Mouse (Mus musculus) neural tube, embryonic 14.5 days (tissue): ENCODE measurements at regions not wholly inside any gene's neighbourhood (a gene's known extent, or its start where the extent isn't known, plus 50 kb on each side); places are given as distances from the start of the nearest gene placed in this dataset.
A peak's percentile ranks its signal among the peaks of the same experiment; 100 is the strongest.

Experiments used
- ATAC-seq: fragments of 200-750 bp; cut with Nextera tagmentation; 2 replicates; pipeline ENCODE4 v1.8.0; 2017; ENCODE audit warnings: low read depth, mild to moderate bottlenecking, moderate TSS enrichment, moderate library complexity
- H3K27ac ChIP-seq: fragments of 300-500 bp; sonication (generic); 2 replicates; pipeline ENCODE4 v1.5.1; 2014; ENCODE audit warnings: low read depth, mild to moderate bottlenecking, control low read depth, low read length, moderate library complexity, mixed read lengths
- H3K27me3 ChIP-seq: fragments of 300-500 bp; sonication (generic); 2 replicates; pipeline ENCODE4 v1.6.1; 2014; ENCODE audit warnings: low read length; ENCODE audit not compliant: control insufficient read depth, insufficient read depth
- H3K36me3 ChIP-seq: fragments of 300-500 bp; sonication (generic); 2 replicates; pipeline ENCODE4 v1.6.1; 2014; ENCODE audit warnings: low read length, mixed read lengths; ENCODE audit not compliant: control insufficient read depth, insufficient read depth
- H3K4me1 ChIP-seq: fragments of 300-500 bp; sonication (generic); 2 replicates; pipeline ENCODE4 v1.6.1; 2014; ENCODE audit warnings: low read length; ENCODE audit not compliant: control insufficient read depth, insufficient read depth
- H3K4me2 ChIP-seq: fragments of 300-500 bp; sonication (generic); 2 replicates; pipeline ENCODE4 v1.6.1; 2014; ENCODE audit warnings: mild to moderate bottlenecking, low read depth, low read length, control low read depth
- H3K4me3 ChIP-seq: fragments of 300-500 bp; sonication (generic); 2 replicates; pipeline ENCODE4 v1.5.1; 2014; ENCODE audit warnings: low read depth, low read length, control low read depth, mixed read lengths
- H3K9ac ChIP-seq: fragments of 300-500 bp; sonication (generic); replicated peaks from 2 replicates; pipeline ENCODE4 v1.6.1; 2014; ENCODE audit warnings: low read depth, mild to moderate bottlenecking, control low read depth, low read length, mixed read lengths
- H3K9me3 ChIP-seq: fragments of 300-500 bp; sonication (generic); 2 replicates; pipeline ENCODE4 v1.6.1; 2016; ENCODE audit warnings: low read length; ENCODE audit not compliant: control insufficient read depth
- WGBS: fragments of 180-500 bp; shearing (Covaris S2); extraction: QIAGEN DNeasy Blood & Tissue Kit; methylation state at CpG from one replicate; pipeline ENCODE4 v1.1.7; 2014; 5-methylcytosine and 5-hydroxymethylcytosine counted together

DNA sequence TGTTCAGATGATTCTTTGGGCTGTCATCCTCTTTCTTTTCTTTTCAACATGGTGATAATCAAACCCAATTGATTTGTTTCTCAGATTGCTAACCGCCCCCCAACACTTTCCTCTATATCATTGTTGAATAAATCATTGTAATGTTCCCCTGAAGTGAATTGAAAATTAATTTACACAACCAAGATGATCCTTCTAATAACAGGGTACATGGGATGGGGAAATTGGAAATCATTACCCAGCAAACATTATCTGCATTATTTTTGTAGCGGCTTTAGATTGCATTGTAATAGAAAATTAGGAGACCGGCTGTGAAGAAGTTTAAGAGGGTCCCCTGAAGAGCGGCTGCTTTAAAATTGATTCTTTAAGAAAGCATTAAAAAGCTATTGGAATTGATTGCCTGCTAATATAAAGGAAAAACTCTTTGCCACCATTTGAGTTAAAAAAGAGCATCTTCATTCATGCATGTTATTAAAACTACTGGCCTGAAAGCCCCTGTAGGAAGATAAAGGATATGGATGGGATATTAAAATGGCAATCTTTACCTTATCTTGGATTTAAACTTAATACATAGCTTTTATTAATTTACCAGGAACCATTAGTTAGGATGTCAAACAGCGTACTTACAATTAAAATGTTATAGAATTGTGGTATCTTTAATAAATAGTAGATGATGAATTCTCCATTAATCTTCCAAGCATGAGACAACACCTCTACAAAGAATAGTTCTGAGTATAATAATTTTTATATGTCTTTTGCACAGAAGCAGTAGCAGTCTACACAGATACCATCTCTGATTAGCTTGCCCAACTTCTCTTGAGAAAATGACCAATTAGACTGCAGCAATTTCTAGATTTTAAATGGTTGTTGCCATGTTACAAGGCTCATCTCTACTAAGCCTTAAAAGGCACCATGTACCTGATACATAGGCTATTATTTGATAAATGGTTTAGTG, 127.0 kb upstream of the Hs3st5 start:
- ATAC-seq: peak; percentile 76
- Histone ChIP-seq H3K4me3 (no peak overlapping the region), H3K9ac (no peak overlapping the region), H3K4me1 (no peaks in the 10 kb centered on the region), H3K9me3 (no peaks in the 10 kb centered on the region), H3K36me3 (no peaks in the 10 kb centered on the region), H3K4me2 (no peak overlapping the region), H3K27ac (no peak overlapping the region), H3K27me3 (no peaks in the 10 kb centered on the region)
- WGBS: 50% methylated on average over 5 of the region's 5 CpGs

DNA sequence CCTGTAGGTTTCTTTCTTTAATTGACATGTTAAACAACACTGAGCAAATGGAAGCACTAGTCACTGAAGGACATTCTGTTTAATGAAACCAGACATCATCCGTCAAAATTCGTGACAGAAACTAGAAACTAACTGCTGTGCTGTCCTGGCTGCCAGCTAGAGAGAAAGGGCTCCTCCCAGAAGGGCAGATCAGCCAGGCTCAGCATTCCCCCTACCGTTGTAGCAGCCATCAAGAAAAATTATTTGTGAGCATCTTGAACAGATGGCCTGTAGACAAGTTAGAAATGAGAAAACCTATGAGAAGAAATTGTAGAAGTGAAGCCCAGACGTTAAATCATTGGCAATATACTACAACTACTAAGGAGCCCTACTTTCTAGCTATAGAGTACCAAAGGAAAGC, 123.3 kb upstream of the Hs3st5 start:
- H3K4me1 ChIP-seq: no peaks in the 10 kb centered on the region
- no peaks in the 10 kb centered on the region for H3K27me3 ChIP-seq
- WGBS: 72% methylated on average over 4 of the region's 4 CpGs
- H3K4me3 ChIP-seq: no peak overlapping the region
- no peak overlapping the region for H3K4me2 ChIP-seq
- ATAC-seq: no peak
- H3K9me3 ChIP-seq: no peaks in the 10 kb centered on the region
- no peak overlapping the region for H3K27ac ChIP-seq
- H3K9ac ChIP-seq: no peak overlapping the region
- H3K36me3 ChIP-seq: no peaks in the 10 kb centered on the region

DNA sequence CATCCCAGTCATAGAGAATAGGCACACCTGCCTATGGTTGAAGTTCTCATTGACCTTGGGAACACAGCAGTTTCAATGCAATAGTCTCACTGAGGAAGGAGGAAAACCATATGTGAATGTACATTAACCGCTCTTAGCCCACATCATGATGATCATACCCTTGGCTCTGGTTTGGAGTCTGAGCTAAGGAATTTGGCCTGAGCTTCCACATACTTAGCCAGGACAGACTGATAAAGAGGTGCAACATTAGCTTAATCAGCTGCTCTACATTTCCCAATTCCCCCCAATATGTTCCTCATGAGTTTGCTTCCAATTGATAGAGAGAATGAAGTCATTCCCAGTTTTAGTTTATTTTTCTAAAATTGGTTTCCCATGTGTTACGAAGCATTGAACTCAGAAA, 116.6 kb upstream of the Hs3st5 start:
- no peaks in the 10 kb centered on the region for H3K27me3 ChIP-seq
- no peak overlapping the region for H3K4me3 ChIP-seq
- no peak overlapping the region for H3K9ac ChIP-seq
- no peaks in the 10 kb centered on the region for H3K36me3 ChIP-seq
- H3K9me3 ChIP-seq: no peaks in the 10 kb centered on the region
- no peak overlapping the region for H3K4me2 ChIP-seq
- H3K4me1 ChIP-seq: no peaks in the 10 kb centered on the region
- 92% methylated on average over 2 of the region's 2 CpGs for WGBS
- no peak for ATAC-seq
- H3K27ac ChIP-seq: no peak overlapping the region

DNA sequence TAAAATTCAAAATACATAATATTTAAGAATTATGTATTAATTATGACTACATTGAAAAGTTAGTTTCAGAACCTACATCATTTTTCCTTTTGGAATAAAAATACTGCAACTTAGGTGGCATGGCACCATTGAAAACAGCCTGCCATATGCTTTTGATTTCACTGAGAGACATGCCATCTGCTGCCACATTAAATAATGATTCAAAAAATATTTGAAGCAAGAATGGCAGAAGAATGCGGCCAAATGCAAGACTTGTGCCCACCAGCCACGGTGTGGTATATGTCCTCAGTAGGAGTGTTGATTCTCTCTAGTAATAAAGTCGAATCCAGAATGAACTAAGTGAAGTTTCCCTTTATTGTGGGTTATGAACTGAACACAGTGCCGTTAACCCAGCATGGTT, 113.0 kb upstream of the Hs3st5 start:
- no peaks in the 10 kb centered on the region for H3K4me1 ChIP-seq
- H3K4me3 ChIP-seq: no peak overlapping the region
- no peaks in the 10 kb centered on the region for H3K27me3 ChIP-seq
- no peaks in the 10 kb centered on the region for H3K9me3 ChIP-seq
- no peak overlapping the region for H3K4me2 ChIP-seq
- H3K36me3 ChIP-seq: no peaks in the 10 kb centered on the region
- no peak overlapping the region for H3K9ac ChIP-seq
- 84% methylated on average over 4 of the region's 4 CpGs for WGBS
- ATAC-seq: no peak
- H3K27ac ChIP-seq: no peak overlapping the region

DNA sequence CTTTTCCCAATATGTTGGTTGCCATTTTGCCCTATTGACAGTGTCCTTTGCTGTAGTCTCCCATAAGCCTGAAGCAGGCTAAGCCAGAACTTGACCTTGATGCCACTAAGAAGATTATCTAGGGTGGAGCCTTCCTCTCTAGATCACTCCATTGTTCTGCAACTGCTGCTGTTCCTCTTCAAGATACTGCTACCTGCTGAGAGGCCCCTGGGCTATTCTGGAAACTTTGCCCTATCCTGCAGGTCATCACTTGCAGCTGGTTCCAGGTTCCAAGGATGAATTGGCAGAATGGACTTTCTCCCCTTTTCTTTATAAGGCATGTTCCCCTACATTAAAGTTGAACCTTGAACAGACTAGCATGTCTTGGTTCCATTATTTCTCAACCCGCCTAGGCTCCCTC, 110.0 kb upstream of the Hs3st5 start:
- H3K36me3 ChIP-seq: no peaks in the 10 kb centered on the region
- H3K27me3 ChIP-seq: no peaks in the 10 kb centered on the region
- no peak overlapping the region for H3K9ac ChIP-seq
- WGBS: 100% methylated on average over 1 of the region's 1 CpGs
- no peak for ATAC-seq
- H3K4me2 ChIP-seq: no peak overlapping the region
- no peaks in the 10 kb centered on the region for H3K9me3 ChIP-seq
- no peak overlapping the region for H3K27ac ChIP-seq
- no peak overlapping the region for H3K4me3 ChIP-seq
- no peaks in the 10 kb centered on the region for H3K4me1 ChIP-seq

DNA sequence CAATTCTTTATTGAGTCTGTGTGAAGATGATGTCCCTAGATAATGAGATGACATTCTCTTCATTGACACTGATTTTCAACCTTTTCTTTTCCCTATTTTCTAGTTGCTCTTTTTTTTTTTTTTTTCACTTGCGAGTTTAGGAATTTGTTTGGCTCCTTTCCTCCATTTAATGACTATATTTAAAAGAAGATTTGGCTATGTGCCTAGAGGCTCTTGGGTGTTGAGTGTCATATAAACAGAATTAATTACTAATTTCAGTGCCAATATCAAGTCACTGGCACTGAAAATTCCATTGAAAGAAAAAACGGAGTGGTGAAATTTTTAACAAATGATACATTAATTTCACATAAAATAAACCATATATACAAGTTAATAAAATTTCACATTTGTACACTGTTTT, 98.6 kb upstream of the Hs3st5 start:
- Histone ChIP-seq H3K36me3 (no peaks in the 10 kb centered on the region), H3K4me1 (no peaks in the 10 kb centered on the region), H3K27me3 (no peaks in the 10 kb centered on the region), H3K9ac (no peak overlapping the region), H3K4me2 (no peak overlapping the region), H3K4me3 (no peak overlapping the region), H3K27ac (no peak overlapping the region), H3K9me3 (no peaks in the 10 kb centered on the region)
- 74% methylated on average over 2 of the region's 2 CpGs for WGBS
- no peak for ATAC-seq

DNA sequence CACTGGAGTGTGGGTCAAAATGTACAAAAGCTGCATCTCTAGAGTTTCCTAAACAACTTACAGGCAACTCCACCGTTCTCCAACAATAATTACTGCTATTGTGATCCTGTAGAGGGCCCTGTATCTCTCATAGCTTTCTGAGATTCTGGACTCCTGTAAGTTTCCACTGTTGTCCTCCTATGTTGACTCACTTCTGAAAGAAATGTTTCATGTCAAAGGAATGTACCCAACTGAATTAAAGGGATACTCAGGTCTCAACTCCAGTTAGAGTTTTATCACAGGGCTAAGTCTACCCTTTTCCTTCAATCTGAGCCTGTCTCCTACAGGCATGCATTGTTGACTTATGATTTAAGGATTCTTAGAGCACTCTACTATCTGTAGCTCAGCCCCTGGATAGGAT, 75.3 kb upstream of the Hs3st5 start:
- Histone ChIP-seq H3K4me2 (no peak overlapping the region), H3K9me3 (no peaks in the 10 kb centered on the region), H3K4me3 (no peak overlapping the region), H3K27ac (no peak overlapping the region), H3K9ac (no peak overlapping the region), H3K4me1 (no peaks in the 10 kb centered on the region), H3K36me3 (no peaks in the 10 kb centered on the region), H3K27me3 (no peaks in the 10 kb centered on the region)
- WGBS: 76% methylated on average over 1 of the region's 1 CpGs
- ATAC-seq: no peak

DNA sequence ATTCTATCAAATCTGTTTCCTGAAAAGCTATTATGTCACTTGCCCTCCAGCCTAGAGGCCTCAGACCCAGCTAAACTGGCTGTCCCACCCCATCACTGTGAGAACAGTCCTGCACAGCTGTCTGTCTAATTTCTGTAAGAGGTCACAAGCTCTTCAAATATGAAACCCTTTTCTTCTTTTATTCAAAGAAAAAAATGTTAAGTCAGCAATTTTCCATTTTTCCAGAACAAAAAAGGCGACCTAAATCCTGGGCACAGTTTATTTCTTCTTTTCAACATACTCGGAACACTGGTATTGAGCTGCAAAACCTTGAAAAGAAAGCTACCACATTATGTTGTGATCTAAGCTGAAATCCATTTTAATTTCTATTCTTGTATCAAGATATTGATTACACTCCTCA, 69.2 kb upstream of the Hs3st5 start:
- no peaks in the 10 kb centered on the region for H3K27me3 ChIP-seq
- no peak overlapping the region for H3K4me2 ChIP-seq
- no peak overlapping the region for H3K27ac ChIP-seq
- no peaks in the 10 kb centered on the region for H3K4me1 ChIP-seq
- no peak overlapping the region for H3K4me3 ChIP-seq
- no peak overlapping the region for H3K9ac ChIP-seq
- H3K36me3 ChIP-seq: no peaks in the 10 kb centered on the region
- ATAC-seq: no peak
- no peaks in the 10 kb centered on the region for H3K9me3 ChIP-seq
- 88% methylated on average over 2 of the region's 2 CpGs for WGBS
